Mouse (Mus musculus): Measurements from ENCODE around the gene Pde10a.

DNA sequence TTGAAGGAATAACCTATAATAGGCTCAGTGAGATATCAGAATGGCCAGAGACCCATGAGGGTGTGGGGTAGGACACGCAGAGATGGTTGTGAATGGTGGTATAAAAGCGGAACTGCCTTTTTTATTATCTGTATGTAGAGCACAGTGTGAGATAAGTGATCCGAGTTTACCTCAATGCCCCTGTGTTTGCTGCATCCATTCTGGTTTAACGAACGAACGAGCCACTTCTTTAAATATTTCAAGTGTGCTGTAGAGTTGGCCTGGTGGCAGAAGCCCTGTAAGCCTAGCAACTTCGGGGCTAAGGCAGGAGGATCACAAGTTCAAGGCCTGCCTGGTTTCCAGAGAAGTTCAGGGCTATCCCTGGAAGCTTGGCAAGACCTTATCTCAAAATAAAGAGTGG lies 346.2 kb downstream of the Pde10a start:
- TF ChIP-seq POLR2A (IDR thresholded peaks at IDR 0.05; ENCODE audit: control insufficient read depth, low read depth, low read length) = no peak
- no peak for TF ChIP-seq CTCF (IDR thresholded peaks at IDR 0.05; ENCODE audit: control insufficient read depth, insufficient read depth, insufficient replicate concordance, low read depth, low read length)
